Mouse (Mus musculus) erythroblast, embryonic 14.5 days (primary cell): ENCODE data around the gene Imp3.
"Not testable (repeated sequence)": the region's sequence is repeated elsewhere in the genome, so short reads cannot be mapped to it uniquely, and the experiment has no call there.

Source experiments
- GATA1 ChIP-seq: IDR thresholded peaks from 2 replicates; pipeline ENCODE4 v1.6.1; 2012; ENCODE audit warnings: low read length, inconsistent platforms, mixed read lengths
- TAL1 ChIP-seq: IDR thresholded peaks from 3 replicates; pipeline ENCODE4 v1.6.1; 2012; ENCODE audit warnings: low read length, inconsistent platforms, mixed read lengths

- TF ChIP-seq TAL1, GATA1: not testable (repeated sequence)
Observed at GRCm38 (mm10) chr9:56947481-56947880, 10.2 kb downstream of the Imp3 start.
